Mouse (Mus musculus): Measurements from ENCODE around the gene Ccm2l. TPM values are rescaled to one million over a fixed set of nuclear protein-coding genes. Genes with fewer than 3 reads are reported as not detected.

Gene Ccm2l
- total and polyA plus RNA-seq, 3 experiments: not detected

GRCm38 (mm10) chr2:153052700-153053351 lies 12.9 kb upstream of the Ccm2l start:
- no peaks in the 10 kb centered on the region for H3K4me1 ChIP-seq (ENCODE audit: control insufficient read depth in 1 of 2, insufficient read depth in 2 of 2, low read length in 2 of 2)
- H3K9ac ChIP-seq (ENCODE audit: control insufficient read depth, low read depth, low read length, poor library complexity, severe bottlenecking): no peak overlapping the region
- H3K27ac ChIP-seq (ENCODE audit: control insufficient read depth, low read depth, low read length): no peak overlapping the region
- H3K9me3 ChIP-seq (replicated peaks; ENCODE audit: insufficient read depth, low read length): no peaks in the 10 kb centered on the region
- TF ChIP-seq MYC (IDR thresholded peaks at IDR 0.05; ENCODE audit: low read depth, low read length) (no peak), CHD2 (IDR thresholded peaks at IDR 0.05; ENCODE audit: low read length) (no peak), JUND (IDR thresholded peaks at IDR 0.05; ENCODE audit: low read depth, low read length) (no peak), E2F4 (IDR thresholded peaks at IDR 0.05; ENCODE audit: borderline replicate concordance, low read depth, low read length) (no peak), MAX (IDR thresholded peaks at IDR 0.05; ENCODE audit: low read length) (no peak), HCFC1 (IDR thresholded peaks at IDR 0.05; ENCODE audit: low read depth, low read length) (no peak), MAFK (IDR thresholded peaks at IDR 0.05; ENCODE audit: borderline replicate concordance, low read depth, low read length) (no peak), ZKSCAN1 (IDR thresholded peaks at IDR 0.05; ENCODE audit: low read depth, low read length) (no peak), KAT2A (conservative IDR thresholded peaks at IDR 0.05; ENCODE audit: low read depth, low read length) (no peak), POLR2A (IDR thresholded peaks at IDR 0.05; ENCODE audit: control insufficient read depth in 1 of 2, insufficient read depth in 1 of 2, low read depth in 1 of 2, low read length in 2 of 2, poor library complexity in 1 of 2) (no peak), TBP (IDR thresholded peaks at IDR 0.05; ENCODE audit: low read depth, low read length) (no peak), RAD21 (IDR thresholded peaks at IDR 0.05; ENCODE audit: low read depth, low read length) (no peak)
- H3K79me2 ChIP-seq (ENCODE audit: control insufficient read depth, insufficient read depth, low read length, poor library complexity): no peaks in the 10 kb centered on the region
- H3K27me3 ChIP-seq (ENCODE audit: control insufficient read depth in 1 of 2, insufficient read depth in 2 of 2, low read length in 2 of 2): peaks cover 3% of the 10 kb centered on the region in 2 experiments; a peak in 1 of 4 replicates
- no peaks in the 10 kb centered on the region for H3K36me3 ChIP-seq (ENCODE audit: control insufficient read depth in 1 of 2, insufficient read depth in 2 of 2, low read length in 2 of 2)
- H3K4me3 ChIP-seq (ENCODE audit: control insufficient read depth in 1 of 2, insufficient read depth in 1 of 2, low read depth in 2 of 2, low read length in 2 of 2): no peak overlapping the region
- DNase-seq (ENCODE audit: low read depth, low spot score): no peak

DNA sequence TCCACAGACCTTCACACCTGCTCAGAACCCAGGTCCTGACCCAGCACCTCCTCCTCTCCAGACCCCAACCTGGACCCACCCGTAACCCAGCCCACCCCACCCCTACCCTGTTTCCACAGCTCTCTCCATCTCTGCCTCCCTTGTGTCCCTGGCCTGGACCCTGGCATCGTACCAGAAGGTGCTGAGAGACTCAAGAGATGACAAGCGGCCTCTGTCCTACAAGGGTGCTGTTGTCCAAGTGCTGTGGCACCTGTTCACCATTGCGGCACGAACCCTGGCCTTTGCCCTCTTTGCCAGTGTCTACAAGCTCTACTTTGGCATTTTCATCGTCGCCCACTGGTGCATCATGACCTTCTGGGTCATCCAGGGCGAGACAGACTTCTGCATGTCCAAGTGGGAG lies 11.9 kb upstream of the Ccm2l start:
- Histone ChIP-seq H3K36me3 (ENCODE audit: control insufficient read depth in 1 of 2, insufficient read depth in 2 of 2, low read length in 2 of 2) (no peaks in the 10 kb centered on the region), H3K27me3 (ENCODE audit: control insufficient read depth in 1 of 2, insufficient read depth in 2 of 2, low read length in 2 of 2) (peaks cover 5% of the 10 kb centered on the region in 2 experiments), H3K4me1 (ENCODE audit: control insufficient read depth in 1 of 2, insufficient read depth in 2 of 2, low read length in 2 of 2) (no peaks in the 10 kb centered on the region), H3K79me2 (ENCODE audit: control insufficient read depth, insufficient read depth, low read length, poor library complexity) (no peaks in the 10 kb centered on the region), H3K27ac (ENCODE audit: control insufficient read depth, low read depth, low read length) (no peak overlapping the region), H3K9me3 (replicated peaks; ENCODE audit: insufficient read depth, low read length) (no peaks in the 10 kb centered on the region), H3K4me3 (ENCODE audit: control insufficient read depth in 1 of 2, insufficient read depth in 1 of 2, low read depth in 2 of 2, low read length in 2 of 2) (no peak overlapping the region), H3K9ac (ENCODE audit: control insufficient read depth, low read depth, low read length, poor library complexity, severe bottlenecking) (no peak overlapping the region)
- no peak for TF ChIP-seq MYB (IDR thresholded peaks at IDR 0.05; ENCODE audit: low read depth, low read length)
- no peak for TF ChIP-seq MEF2A (IDR thresholded peaks at IDR 0.05; ENCODE audit: extremely low read depth, insufficient replicate concordance, low read depth, low read length, poor library complexity, severe bottlenecking)
- no peak for TF ChIP-seq KAT2A (conservative IDR thresholded peaks at IDR 0.05; ENCODE audit: low read depth, low read length)
- no peak for TF ChIP-seq ZC3H11A (IDR thresholded peaks at IDR 0.05; ENCODE audit: low read depth, low read length)
- TF ChIP-seq ZMIZ1 (IDR thresholded peaks at IDR 0.05; ENCODE audit: low read depth, low read length): no peak
- no peak for TF ChIP-seq E2F4 (IDR thresholded peaks at IDR 0.05; ENCODE audit: borderline replicate concordance, low read depth, low read length)
- TF ChIP-seq GATA1 (IDR thresholded peaks at IDR 0.05; ENCODE audit: low read depth, low read length): no peak
- TF ChIP-seq NELFE (IDR thresholded peaks at IDR 0.05; ENCODE audit: low read depth, low read length): no peak
- TF ChIP-seq TCF12 (IDR thresholded peaks at IDR 0.05; ENCODE audit: low read depth, low read length): no peak
- no peak for DNase-seq (ENCODE audit: low read depth, low spot score)
